ENCODE assay signal across 13 mouse cellular contexts in genomic region chr9:61159616-61160015, GRCm38 (mm10).
DNase-seq lines count a peak whose midpoint lies in the region; ATAC-seq and TF ChIP-seq lines count a peak whose summit lies in the region.
"Had no signal": no experiment of that assay in that cellular context is flagged by ENCODE, and none has a peak within 500 bp of the region (broad histone marks: within the 10 kb centered on the region; RNA-seq: fewer than 3 reads in every experiment).

No protein-coding gene starts in this region.

- H3K27me3 ChIP-seq in kidney, postnatal 0 days (ENCODE audit: insufficient read depth, low read length) = no peaks in the 10 kb centered on the region
- H3K27me3 ChIP-seq in stomach, postnatal 0 days (ENCODE audit: control insufficient read depth, insufficient read depth, low read length) = no peaks in the 10 kb centered on the region
- H3K27me3 ChIP-seq in intestine, embryonic 15.5 days (replicated peaks) = no peaks in the 10 kb centered on the region

- H3K9ac ChIP-seq in kidney, postnatal 0 days (ENCODE audit: low read depth, low read length) = no peak overlapping the region
- no peak overlapping the region for H3K9ac ChIP-seq in stomach, postnatal 0 days (ENCODE audit: low read length)
- no peak overlapping the region for H3K9ac ChIP-seq in intestine, embryonic 15.5 days

- WGBS in kidney, postnatal 0 days = 16% methylated on average over 10 of the region's 10 CpGs
- WGBS in stomach, postnatal 0 days = 64% methylated on average over 10 of the region's 10 CpGs
- 76% methylated on average over 10 of the region's 10 CpGs for WGBS in intestine, embryonic 15.5 days

- no peaks in the 10 kb centered on the region for H3K9me3 ChIP-seq in kidney, postnatal 0 days (replicated peaks; ENCODE audit: low read length)
- H3K9me3 ChIP-seq in stomach, postnatal 0 days (ENCODE audit: control insufficient read depth, low read length) = no peaks in the 10 kb centered on the region
- H3K9me3 ChIP-seq in intestine, embryonic 15.5 days = no peaks in the 10 kb centered on the region
- H3K9me3 ChIP-seq: megakaryocyte, embryonic 14.5 days had no signal

- no peak for TF ChIP-seq EP300 in stomach, postnatal 0 days (optimal IDR thresholded peaks at IDR 0.05)

- H3K27ac ChIP-seq in gastrocnemius, adult 2 months = no peak overlapping the region
- H3K27ac ChIP-seq in kidney, postnatal 0 days = peak overlapping the region; percentile 27; the same call in 1 of the 2 replicates
- H3K27ac ChIP-seq in stomach, postnatal 0 days (replicated peaks) = 0 out of 2 replicates have a peak overlapping the region, but pooled peaks have one; percentile 24
- H3K27ac ChIP-seq in intestine, embryonic 15.5 days = no peak overlapping the region
- H3K27ac ChIP-seq: left cerebral cortex, adult 2 months had no signal

- no peak for ATAC-seq in kidney, postnatal 0 days (replicated peaks; ENCODE audit: low FRiP score, low read depth)
- no peak for ATAC-seq in stomach, postnatal 0 days (ENCODE audit: low FRiP score, low TSS enrichment)
- ATAC-seq in intestine, embryonic 15.5 days = no peak
- ATAC-seq: intestine, postnatal 0 days had no signal

- peaks cover 8% of the 10 kb centered on the region; the same call in 1 of the 2 replicates for H3K4me1 ChIP-seq in kidney, postnatal 0 days (replicated peaks; ENCODE audit: insufficient read depth, low read length)
- H3K4me1 ChIP-seq in stomach, postnatal 0 days (replicated peaks; ENCODE audit: control insufficient read depth, insufficient read depth) = 0 out of 2 replicates have a peak, but pooled peaks cover 2% of the 10 kb centered on the region
- H3K4me1 ChIP-seq in intestine, embryonic 15.5 days (replicated peaks) = peaks cover 28% of the 10 kb centered on the region
- H3K4me1 ChIP-seq: megakaryocyte, embryonic 14.5 days had no signal

- no peak for TF ChIP-seq CTCF in gastrocnemius, adult 2 months (IDR thresholded peaks at IDR 0.05)
- no peak for TF ChIP-seq CTCF in kidney, postnatal 0 days (IDR thresholded peaks at IDR 0.05; ENCODE audit: low read depth)
- no peak for TF ChIP-seq CTCF in stomach, postnatal 0 days (IDR thresholded peaks at IDR 0.05; ENCODE audit: low read depth)

- no peaks in the 10 kb centered on the region for H3K36me3 ChIP-seq in kidney, postnatal 0 days (ENCODE audit: insufficient read depth, low read length)
- no peaks in the 10 kb centered on the region for H3K36me3 ChIP-seq in stomach, postnatal 0 days (ENCODE audit: control insufficient read depth, insufficient read depth, low read length)
- H3K36me3 ChIP-seq in intestine, embryonic 15.5 days = no peaks in the 10 kb centered on the region

- no peak overlapping the region for H3K4me2 ChIP-seq in kidney, postnatal 0 days (ENCODE audit: low read length)
- no peak overlapping the region for H3K4me2 ChIP-seq in stomach, postnatal 0 days (replicated peaks; ENCODE audit: low read depth)
- H3K4me2 ChIP-seq in intestine, embryonic 15.5 days (replicated peaks) = no peak overlapping the region
- H3K4me2 ChIP-seq: liver, embryonic 11.5 days had no signal

- peak; percentile 35 for DNase-seq in gastrocnemius, adult 2 months
- DNase-seq in gastrocnemius, postnatal 4 days (ENCODE audit: low spot score in 2 of 2) = no peak
- peak; percentile 33 for DNase-seq in ovary, postnatal 14 days (ENCODE audit: low spot score)
- no peak for DNase-seq in ovary, postnatal 10 days (ENCODE audit: low spot score)
- no peak for DNase-seq in kidney, postnatal 0 days (ENCODE audit: low spot score)
- no peak for DNase-seq in stomach, postnatal 0 days (ENCODE audit: low spot score)
- DNase-seq in thymus, postnatal 25 days = no peak
- DNase-seq: gastrocnemius, postnatal 25 days had no signal

- H3K4me3 ChIP-seq in gastrocnemius, adult 2 months = no peak overlapping the region
- H3K4me3 ChIP-seq in kidney, postnatal 0 days (replicated peaks; ENCODE audit: low read depth, low read length) = no peak overlapping the region
- no peak overlapping the region for H3K4me3 ChIP-seq in stomach, postnatal 0 days (ENCODE audit: low read depth, low read length)
- H3K4me3 ChIP-seq in intestine, embryonic 15.5 days (replicated peaks) = no peak overlapping the region
- H3K4me3 ChIP-seq: left cerebral cortex, adult 2 months; megakaryocyte, embryonic 14.5 days had no signal

- intact Hi-C loops in gastrocnemius, adult 2 months (cut with DNase I) = no loop called here

Comparison
In these comparisons a context has a peak if more than half of its experiments do, and no peak if none do; other contexts are left out.
1. DNase-seq: peak in gastrocnemius, adult 2 months (single experiment) and ovary, postnatal 14 days (single experiment); none in gastrocnemius, postnatal 4 days (0 of 2), ovary, postnatal 10 days (single experiment), kidney, postnatal 0 days (single experiment), stomach, postnatal 0 days (single experiment) and thymus, postnatal 25 days (single experiment).
2. H3K27ac ChIP-seq: peak in kidney, postnatal 0 days (single experiment) and stomach, postnatal 0 days (single experiment); none in gastrocnemius, adult 2 months (single experiment) and intestine, embryonic 15.5 days (single experiment).